Mouse (Mus musculus) heart, embryonic 16.5 days (tissue): ENCODE measurements around the gene Aanat. TPM values are rescaled to one million over a fixed set of nuclear protein-coding genes. Genes with fewer than 3 reads are reported as not detected.

Experiments
- ATAC-seq: fragments of 200-750 bp; cut with Nextera tagmentation; replicated peaks from 2 replicates; pipeline ENCODE4 v1.8.0; 2017; ENCODE audit warnings: moderate number of reproducible peaks; ENCODE audit not compliant: insufficient read depth, low FRiP score; ENCODE audit errors: extremely low read depth
- H3K27ac ChIP-seq: fragments of 300-500 bp; sonication (generic); 2 replicates; pipeline ENCODE4 v1.5.1; 2014; ENCODE audit warnings: mild to moderate bottlenecking, low read length, control low read depth, moderate library complexity
- H3K27me3 ChIP-seq: fragments of 300-500 bp; sonication (generic); 2 replicates; pipeline ENCODE4 v1.6.1; 2014; ENCODE audit warnings: low read length, mixed read lengths; ENCODE audit not compliant: control insufficient read depth, insufficient read depth
- H3K36me3 ChIP-seq: fragments of 300-500 bp; sonication (generic); 2 replicates; pipeline ENCODE4 v1.6.1; 2014; ENCODE audit not compliant: control insufficient read depth, insufficient read depth
- H3K4me1 ChIP-seq: fragments of 300-500 bp; sonication (generic); 2 replicates; pipeline ENCODE4 v1.6.1; 2014; ENCODE audit warnings: low read length, mixed read lengths; ENCODE audit not compliant: control insufficient read depth, insufficient read depth
- H3K4me2 ChIP-seq: fragments of 300-500 bp; sonication (generic); 2 replicates; pipeline ENCODE4 v1.6.1; 2014; ENCODE audit warnings: low read depth, mild to moderate bottlenecking, control low read depth, low read length
- H3K4me3 ChIP-seq: fragments of 300-500 bp; sonication (generic); 2 replicates; pipeline ENCODE4 v1.5.1; 2014; ENCODE audit warnings: mild to moderate bottlenecking, control low read depth, low read length
- H3K9ac ChIP-seq: fragments of 300-500 bp; sonication (generic); 2 replicates; pipeline ENCODE4 v1.6.1; 2014; ENCODE audit warnings: low read length, control low read depth
- H3K9me3 ChIP-seq: fragments of 300-500 bp; sonication (generic); replicated peaks from 2 replicates; pipeline ENCODE4 v1.6.1; 2016; ENCODE audit warnings: low read length; ENCODE audit not compliant: control insufficient read depth
- WGBS: fragments of 180-500 bp; shearing (Covaris S2); extraction: QIAGEN DNeasy Blood & Tissue Kit; methylation state at CpG from one replicate; pipeline ENCODE4 v1.1.7; 2014; 5-methylcytosine and 5-hydroxymethylcytosine counted together
- polyA plus RNA-seq: library from polyadenylated mRNA; unstranded; fragments of >200 nt; fragmentation: Nextera tagmentation; extraction: Ambion mirVana; gene quantifications from 2 replicates; pipeline ENCODE4 v1.2.1, GENCODE M21; 2015

The Aanat gene
- polyA plus RNA-seq, 1 experiment from 2014 or later, result not detected

GRCm38 (mm10) chr11:116619156-116619555, 32.9 kb downstream of the Aanat start:
- no peak overlapping the region for H3K4me3 ChIP-seq
- no peaks in the 10 kb centered on the region for H3K36me3 ChIP-seq
- no peak overlapping the region for H3K27ac ChIP-seq
- no peak for ATAC-seq
- H3K27me3 ChIP-seq, result no peaks in the 10 kb centered on the region
- H3K4me1 ChIP-seq, result peaks cover 64% of the 10 kb centered on the region
- H3K4me2 ChIP-seq, result no peak overlapping the region
- 89% methylated on average over 7 of the region's 7 CpGs for WGBS
- H3K9ac ChIP-seq, result no peak overlapping the region
- H3K9me3 ChIP-seq, result no peaks in the 10 kb centered on the region

DNA sequence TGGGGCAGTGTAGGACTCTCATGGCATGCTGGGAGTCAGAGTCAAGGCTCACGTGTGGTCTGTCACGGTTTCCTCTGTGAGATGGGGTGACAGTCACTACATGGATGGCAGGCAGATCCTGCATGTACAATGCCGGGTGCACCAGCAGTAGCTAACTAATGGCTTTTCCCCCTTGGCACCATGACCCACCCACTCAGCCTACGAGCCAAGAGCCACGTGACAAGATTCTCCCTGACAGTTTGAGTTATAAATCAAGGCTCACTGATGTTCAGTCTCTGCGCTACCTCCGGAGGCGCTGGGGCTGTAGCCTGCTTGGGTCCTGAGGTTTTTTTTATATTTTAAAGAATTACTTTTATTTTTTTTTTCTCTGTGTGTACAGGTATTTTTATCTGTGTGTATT, 33.3 kb downstream of the Aanat start:
- H3K9me3 ChIP-seq, result no peaks in the 10 kb centered on the region
- no peak for ATAC-seq
- no peak overlapping the region for H3K4me3 ChIP-seq
- WGBS, result 76% methylated on average over 8 of the region's 8 CpGs
- peaks cover 64% of the 10 kb centered on the region for H3K4me1 ChIP-seq
- no peaks in the 10 kb centered on the region for H3K27me3 ChIP-seq
- H3K36me3 ChIP-seq, result no peaks in the 10 kb centered on the region
- H3K27ac ChIP-seq, result no peak overlapping the region
- no peak overlapping the region for H3K9ac ChIP-seq
- no peak overlapping the region for H3K4me2 ChIP-seq

GRCm38 (mm10) chr11:116620073-116620472, 33.8 kb downstream of the Aanat start:
- peak overlapping the region; percentile 42; the same call in 1 of the 2 replicates for H3K9ac ChIP-seq
- H3K9me3 ChIP-seq, result no peaks in the 10 kb centered on the region
- WGBS, result 27% methylated on average over 9 of the region's 9 CpGs
- H3K36me3 ChIP-seq, result no peaks in the 10 kb centered on the region
- no peaks in the 10 kb centered on the region for H3K27me3 ChIP-seq
- no peak overlapping the region for H3K4me3 ChIP-seq
- no peak overlapping the region for H3K4me2 ChIP-seq
- H3K4me1 ChIP-seq, result peaks cover 66% of the 10 kb centered on the region
- H3K27ac ChIP-seq, result peak overlapping the region; percentile 84
- ATAC-seq, result no peak

DNA sequence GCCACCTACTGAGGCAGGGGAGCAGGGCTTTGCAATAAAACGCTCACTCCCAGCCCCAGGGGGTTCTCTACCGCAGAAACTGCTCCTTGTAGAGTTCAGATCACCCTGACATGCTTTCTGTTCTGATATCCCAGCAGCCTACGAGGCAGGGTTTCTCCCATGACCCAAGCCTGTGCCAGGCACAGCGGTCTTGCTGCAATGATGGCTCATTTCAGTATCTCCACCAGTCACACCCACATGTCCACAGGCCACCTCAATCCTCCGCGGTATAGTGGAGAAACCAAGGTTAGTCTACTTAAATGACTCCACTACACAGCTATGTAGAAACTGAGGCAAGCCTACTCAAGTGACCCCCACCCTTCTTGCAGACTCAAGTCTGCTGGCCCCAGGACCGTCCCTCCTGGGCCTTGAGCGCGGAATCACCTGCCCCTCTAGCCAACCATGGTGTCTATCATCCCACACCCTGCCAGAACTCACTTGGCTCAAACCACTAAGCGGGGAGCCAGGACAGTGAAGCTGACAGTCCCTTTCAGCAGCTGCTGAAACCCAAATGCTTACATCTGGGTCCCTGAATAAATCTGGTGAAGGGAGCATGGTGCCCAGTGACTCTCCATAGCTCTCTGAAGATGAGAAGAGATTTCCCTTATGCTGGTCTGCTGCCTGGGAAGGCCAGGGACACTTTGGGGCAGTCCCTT, 34.5 kb downstream of the Aanat start:
- Histone ChIP-seq H3K36me3 (no peaks in the 10 kb centered on the region), H3K4me3 (no peak overlapping the region), H3K9ac (peak overlapping the region; percentile 42; the same call in 1 of the 2 replicates), H3K4me1 (peaks cover 65% of the 10 kb centered on the region), H3K27me3 (no peaks in the 10 kb centered on the region), H3K27ac (peak overlapping the region; percentile 84), H3K4me2 (peak overlapping the region; percentile 74; the same call in 1 of the 2 replicates), H3K9me3 (no peaks in the 10 kb centered on the region)
- no peak for ATAC-seq
- WGBS, result 59% methylated on average over 10 of the region's 10 CpGs

DNA sequence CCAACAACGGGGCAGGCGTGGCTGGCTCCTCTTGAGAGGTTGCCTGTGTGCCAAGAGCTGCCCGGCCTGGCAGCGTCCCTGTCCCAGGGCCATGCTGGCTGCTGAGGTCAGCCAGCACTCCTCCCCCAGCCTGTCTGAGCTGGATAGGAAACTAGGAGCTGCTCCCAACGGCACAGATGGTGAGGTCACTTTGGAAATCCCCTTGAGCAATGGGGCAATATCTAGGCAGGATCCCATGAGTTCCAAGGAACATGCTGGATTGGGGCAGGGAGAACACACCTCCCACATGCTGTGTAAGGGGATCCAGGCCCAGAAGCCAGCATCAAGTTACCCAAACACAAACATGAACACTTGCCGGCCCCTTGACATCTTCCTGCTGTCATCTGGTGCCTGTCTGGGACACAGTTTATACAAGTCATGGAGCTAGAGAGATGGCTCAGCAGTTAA, 35.0 kb downstream of the Aanat start:
- Histone ChIP-seq H3K9me3 (no peaks in the 10 kb centered on the region), H3K27me3 (no peaks in the 10 kb centered on the region), H3K9ac (peak overlapping the region; percentile 39; the same call in 1 of the 2 replicates), H3K36me3 (no peaks in the 10 kb centered on the region), H3K27ac (peak overlapping the region; percentile 84), H3K4me2 (peak overlapping the region; percentile 74; the same call in 1 of the 2 replicates), H3K4me1 (peaks cover 61% of the 10 kb centered on the region), H3K4me3 (no peak overlapping the region)
- 11% methylated on average over 6 of the region's 6 CpGs for WGBS
- peak; percentile 53 for ATAC-seq

GRCm38 (mm10) chr11:116623281-116624124, 37.3 kb downstream of the Aanat start:
- ATAC-seq, result 0 out of 2 replicates have a peak, but pooled peaks have one; percentile 10
- H3K36me3 ChIP-seq, result no peaks in the 10 kb centered on the region
- peaks cover 62% of the 10 kb centered on the region for H3K4me1 ChIP-seq
- H3K9ac ChIP-seq, result peak overlapping the region; percentile 78
- H3K27me3 ChIP-seq, result no peaks in the 10 kb centered on the region
- peak overlapping the region; percentile 8; the same call in 1 of the 2 replicates for H3K27ac ChIP-seq
- H3K4me3 ChIP-seq, result peak overlapping the region; percentile 64
- H3K9me3 ChIP-seq, result no peaks in the 10 kb centered on the region
- H3K4me2 ChIP-seq, result peak overlapping the region; percentile 74
- 8% methylated on average over 40 of the region's 40 CpGs for WGBS

GRCm38 (mm10) chr11:116624131-116624832, 38.0 kb downstream of the Aanat start:
- Histone ChIP-seq H3K4me3 (peak overlapping the region; percentile 64), H3K4me1 (peaks cover 62% of the 10 kb centered on the region)
- WGBS, result 12% methylated on average over 42 of the region's 42 CpGs

GRCm38 (mm10) chr11:116625081-116626000, 39.1 kb downstream of the Aanat start:
- H3K4me1 ChIP-seq, result peaks cover 58% of the 10 kb centered on the region
- no peak overlapping the region for H3K4me3 ChIP-seq
- peak overlapping the region; percentile 20; the same call in 1 of the 2 replicates for H3K4me2 ChIP-seq
- peak overlapping the region; percentile 53 for H3K27ac ChIP-seq
- no peaks in the 10 kb centered on the region for H3K9me3 ChIP-seq
- H3K27me3 ChIP-seq, result no peaks in the 10 kb centered on the region
- no peaks in the 10 kb centered on the region for H3K36me3 ChIP-seq
- no peak overlapping the region for H3K9ac ChIP-seq
- 59% methylated on average over 17 of the region's 17 CpGs for WGBS
- no peak for ATAC-seq

More at GRCm38 (mm10) chr11:116624131-116624832, 38.0 kb downstream of the Aanat start:
- H3K4me2 ChIP-seq, result peak overlapping the region; percentile 74
- peak overlapping the region; percentile 53 for H3K27ac ChIP-seq
- H3K36me3 ChIP-seq, result no peaks in the 10 kb centered on the region
- H3K27me3 ChIP-seq, result no peaks in the 10 kb centered on the region
- peak overlapping the region; percentile 78 for H3K9ac ChIP-seq
- no peaks in the 10 kb centered on the region for H3K9me3 ChIP-seq
- ATAC-seq, result peak; percentile 58
